Mouse (Mus musculus): Measurements from ENCODE around the gene Crk. TPM values are rescaled to one million over a fixed set of nuclear protein-coding genes. Genes with fewer than 3 reads are reported as not detected.

Crk gene
- total RNA-seq (2021), result 10 to 100 TPM; 91.1 to 94.4 TPM
- long read RNA-seq, experiment 1, full-length matches to known transcripts, result 73 of 79 reads
- long read RNA-seq, experiment 1, partial matches to known transcripts, result 2 of 79 reads
- long read RNA-seq, experiment 1, other reads (novel, unspliced or antisense), result 4 of 79 reads
- long read RNA-seq, experiment 2, full-length matches to known transcripts, result 51 of 61 reads
- long read RNA-seq, experiment 2, partial matches to known transcripts, result 2 of 61 reads
- long read RNA-seq, experiment 2, other reads (novel, unspliced or antisense), result 8 of 61 reads

- intact Hi-C loops (cut with DNase I), result loop anchor here (2.0 kb wide), 1 partner anchor 22 kb away; no protein-coding TSS in a partner anchor
- peak; percentile 99 for DNase-seq
Measured at GRCm38 (mm10) chr11:75678747-75679438, at the start of gene Crk. Gene Crk, plus strand, starts transcription at chr11:75679259.

- intact Hi-C loops (cut with DNase I), result loop anchor here (2.0 to 5.0 kb wide), 2 partner anchors 51 to 122 kb away; no protein-coding TSS in a partner anchor
- no peak for DNase-seq
Measured at GRCm38 (mm10) chr11:75630098-75630497, 49.0 kb upstream of the Crk start.

- DNase-seq, result peak; percentile 96
- intact Hi-C loops (cut with DNase I), result loop anchor here (2.0 to 5.0 kb wide), 2 partner anchors 50 to 122 kb away; no protein-coding TSS in a partner anchor
Measured at GRCm38 (mm10) chr11:75630645-75631229, 48.3 kb upstream of the Crk start, which contains the start of gene Inpp5k. Gene Inpp5k, plus strand, starts transcription at chr11:75630988.

GRCm38 (mm10) chr11:75631561-75632225 lies 47.4 kb upstream of the Crk start:
- intact Hi-C loops (cut with DNase I), result loop anchor here (2.0 to 5.0 kb wide), 3 partner anchors 17 to 121 kb away; no protein-coding TSS in a partner anchor
- peak in 1 of 2 experiments; percentile 31 for DNase-seq

GRCm38 (mm10) chr11:75632921-75633320 lies 46.1 kb upstream of the Crk start:
- intact Hi-C loops (cut with DNase I), result loop anchor here (2.0 to 5.0 kb wide), 2 partner anchors 16 to 119 kb away; no protein-coding TSS in a partner anchor
- DNase-seq, result no peak

GRCm38 (mm10) chr11:75634801-75635200 lies 44.3 kb upstream of the Crk start:
- no peak for DNase-seq
- intact Hi-C loops (cut with DNase I), result loop anchor here (5.0 kb wide), 1 partner anchor 118 kb away; no protein-coding TSS in a partner anchor

- DNase-seq, result peak in 1 of 2 experiments; percentile 40
- intact Hi-C loops (cut with DNase I), result no loop called here
Measured at GRCm38 (mm10) chr11:75635315-75635714, 43.7 kb upstream of the Crk start.

- DNase-seq, result no peak
- intact Hi-C loops (cut with DNase I), result no loop called here
Measured at GRCm38 (mm10) chr11:75643323-75643722, 35.7 kb upstream of the Crk start.

- intact Hi-C loops (cut with DNase I), result no loop called here
- no peak for DNase-seq
Measured at GRCm38 (mm10) chr11:75644684-75645083, 34.4 kb upstream of the Crk start.

- intact Hi-C loops (cut with DNase I), result loop anchor here (2.0 kb wide), 1 partner anchor 15 kb away; no protein-coding TSS in a partner anchor
- DNase-seq, result peak; percentile 64 to 75
Measured at GRCm38 (mm10) chr11:75647681-75648211, 31.3 kb upstream of the Crk start.

- intact Hi-C loops (cut with DNase I), result loop anchor here (2.0 kb wide), 1 partner anchor 16 kb away; no protein-coding TSS in a partner anchor
- peak; percentile 44 to 55 for DNase-seq
Measured at GRCm38 (mm10) chr11:75649155-75649561, 29.9 kb upstream of the Crk start.

- peak; percentile 78 to 81 for DNase-seq
- intact Hi-C loops (cut with DNase I), result no loop called here
Measured at GRCm38 (mm10) chr11:75650311-75650710, 28.7 kb upstream of the Crk start, which contains the start of gene Myo1c. Gene Myo1c, plus strand, starts transcription at chr11:75650504.

- intact Hi-C loops (cut with DNase I), result no loop called here
- no peak for DNase-seq
Measured at GRCm38 (mm10) chr11:75650958-75651425, 28.1 kb upstream of the Crk start.

- intact Hi-C loops (cut with DNase I), result no loop called here
- peak; percentile 89 to 91 for DNase-seq
Measured at GRCm38 (mm10) chr11:75651426-75652221, 27.4 kb upstream of the Crk start.

GRCm38 (mm10) chr11:75652222-75652941 lies 26.7 kb upstream of the Crk start:
- intact Hi-C loops (cut with DNase I), result no loop called here
- DNase-seq, result no peak

GRCm38 (mm10) chr11:75652942-75653684 lies 25.9 kb upstream of the Crk start:
- peak in 1 of 2 experiments; percentile 42 for DNase-seq
- intact Hi-C loops (cut with DNase I), result no loop called here

GRCm38 (mm10) chr11:75653781-75654470 lies 25.1 kb upstream of the Crk start:
- DNase-seq, result peak; percentile 84 to 87
- intact Hi-C loops (cut with DNase I), result no loop called here
